Mouse (Mus musculus): Measurements from ENCODE around the gene Gm12695. TPM values are rescaled to one million over a fixed set of nuclear protein-coding genes. Genes with fewer than 3 reads are reported as not detected.

Gm12695 gene
- total and polyA plus RNA-seq, 3 experiments = not detected

- in situ Hi-C loops (cut with MboI; ENCODE audit: low pct_ligation_motif_present, low pct_unique_long_range_greater_than_20kb, low sequenced_read_pairs) (no loop called here), dilution Hi-C loops (cut with MboI; ENCODE audit: extremely low pct_ligation_motif_present, extremely low pct_unique_long_range_greater_than_20kb, low sequenced_read_pairs) (no loop called here)
- no peak overlapping the region for H3K9ac ChIP-seq (ENCODE audit: insufficient read depth, low read depth)
- H3K36me3 ChIP-seq (replicated peaks in 1 of 2; ENCODE audit: control insufficient read depth in 1 of 2, insufficient read depth in 1 of 2, low read length in 1 of 2) = no peaks in the 10 kb centered on the region
- H3K27me3 ChIP-seq (replicated peaks) = no peaks in the 10 kb centered on the region
- TF ChIP-seq TCF12 (IDR thresholded peaks at IDR 0.05; ENCODE audit: low read depth, low read length) = no peak
- H3K9me3 ChIP-seq (replicated peaks; ENCODE audit: low read length) = peaks cover 47% of the 10 kb centered on the region
- no peak overlapping the region for H3K4me3 ChIP-seq (replicated peaks in 1 of 3; ENCODE audit: low read depth in 2 of 3, low read length in 2 of 3, poor library complexity in 1 of 3)
- H3K79me2 ChIP-seq (replicated peaks; ENCODE audit: control insufficient read depth, extremely low read depth, insufficient read depth, poor library complexity, severe bottlenecking) = no peaks in the 10 kb centered on the region
- H3K4me1 ChIP-seq (ENCODE audit: control insufficient read depth in 1 of 2, insufficient read depth in 2 of 2) = no peaks in the 10 kb centered on the region
- no peak overlapping the region for H3K27ac ChIP-seq (ENCODE audit: insufficient read depth, low read depth)
- no peak for DNase-seq (ENCODE audit: extremely low read depth)
- no peak overlapping the region for H3K4me2 ChIP-seq (ENCODE audit: insufficient read depth, low read depth, poor library complexity, severe bottlenecking)
Measured at GRCm38 (mm10) chr4:96789905-96790304, 4.9 kb upstream of the Gm12695 start.

- Histone ChIP-seq H3K9ac (ENCODE audit: insufficient read depth, low read depth) (no peak overlapping the region), H3K27me3 (replicated peaks) (no peaks in the 10 kb centered on the region), H3K36me3 (replicated peaks in 1 of 2; ENCODE audit: control insufficient read depth in 1 of 2, insufficient read depth in 1 of 2, low read length in 1 of 2) (no peaks in the 10 kb centered on the region), H3K4me3 (replicated peaks in 1 of 3; ENCODE audit: low read depth in 2 of 3, low read length in 2 of 3, poor library complexity in 1 of 3) (no peak overlapping the region), H3K4me1 (ENCODE audit: control insufficient read depth in 1 of 2, insufficient read depth in 2 of 2) (no peaks in the 10 kb centered on the region), H3K4me2 (ENCODE audit: insufficient read depth, low read depth, poor library complexity, severe bottlenecking) (no peak overlapping the region), H3K79me2 (replicated peaks; ENCODE audit: control insufficient read depth, extremely low read depth, insufficient read depth, poor library complexity, severe bottlenecking) (no peaks in the 10 kb centered on the region), H3K9me3 (replicated peaks; ENCODE audit: low read length) (peaks cover 55% of the 10 kb centered on the region), H3K27ac (ENCODE audit: insufficient read depth, low read depth) (no peak overlapping the region)
- DNase-seq (ENCODE audit: extremely low read depth) = no peak
- in situ Hi-C loops (cut with MboI; ENCODE audit: low pct_ligation_motif_present, low pct_unique_long_range_greater_than_20kb, low sequenced_read_pairs) (no loop called here), dilution Hi-C loops (cut with MboI; ENCODE audit: extremely low pct_ligation_motif_present, extremely low pct_unique_long_range_greater_than_20kb, low sequenced_read_pairs) (no loop called here)
- no peak for TF ChIP-seq MYC (IDR thresholded peaks at IDR 0.05; ENCODE audit: low read depth, low read length)
- no peak for TF ChIP-seq RAD21 (IDR thresholded peaks at IDR 0.05; ENCODE audit: low read depth, low read length)
- no peak for TF ChIP-seq CTCF (conservative IDR thresholded peaks at IDR 0.05 in 1 of 2, IDR thresholded peaks at IDR 0.05 in 1 of 2; ENCODE audit: low read depth in 2 of 2, low read length in 2 of 2)
- TF ChIP-seq TBP (conservative IDR thresholded peaks at IDR 0.05; ENCODE audit: low read depth, low read length) = no peak
- TF ChIP-seq MXI1 (IDR thresholded peaks at IDR 0.05; ENCODE audit: low read depth, low read length) = no peak
- no peak for TF ChIP-seq ELF1 (IDR thresholded peaks at IDR 0.05; ENCODE audit: low read depth, low read length)
- TF ChIP-seq KAT2A (IDR thresholded peaks at IDR 0.05; ENCODE audit: insufficient replicate concordance, low read length) = no peak
- no peak for TF ChIP-seq IRF4 (IDR thresholded peaks at IDR 0.05; ENCODE audit: low read depth, low read length)
- no peak for TF ChIP-seq POLR2AphosphoS2 (IDR thresholded peaks at IDR 0.05; ENCODE audit: low read depth, low read length)
- TF ChIP-seq BHLHE40 (IDR thresholded peaks at IDR 0.05; ENCODE audit: low read depth, low read length) = no peak
- TF ChIP-seq USF1 (IDR thresholded peaks at IDR 0.05; ENCODE audit: low read depth, low read length) = no peak
- TF ChIP-seq RCOR1 (conservative IDR thresholded peaks at IDR 0.05; ENCODE audit: low read depth, low read length) = no peak
- TF ChIP-seq NRF1 (IDR thresholded peaks at IDR 0.05; ENCODE audit: low read depth, low read length) = no peak
- TF ChIP-seq HCFC1 (IDR thresholded peaks at IDR 0.05; ENCODE audit: low read depth, low read length) = no peak
- TF ChIP-seq SIN3A (IDR thresholded peaks at IDR 0.05; ENCODE audit: low read length) = no peak
- no peak for TF ChIP-seq E2F4 (IDR thresholded peaks at IDR 0.05; ENCODE audit: insufficient replicate concordance, low read depth, low read length)
Measured at GRCm38 (mm10) chr4:96786610-96787009, 1.6 kb upstream of the Gm12695 start.

Data from CH12.LX (cell line).